Mouse (Mus musculus): ENCODE measurements around the gene Igflr1. TPM values are rescaled to one million over a fixed set of nuclear protein-coding genes. Genes with fewer than 3 reads are reported as not detected.

Igflr1 gene
- polyA plus RNA-seq, 1 experiment = 4.3 TPM

DNA sequence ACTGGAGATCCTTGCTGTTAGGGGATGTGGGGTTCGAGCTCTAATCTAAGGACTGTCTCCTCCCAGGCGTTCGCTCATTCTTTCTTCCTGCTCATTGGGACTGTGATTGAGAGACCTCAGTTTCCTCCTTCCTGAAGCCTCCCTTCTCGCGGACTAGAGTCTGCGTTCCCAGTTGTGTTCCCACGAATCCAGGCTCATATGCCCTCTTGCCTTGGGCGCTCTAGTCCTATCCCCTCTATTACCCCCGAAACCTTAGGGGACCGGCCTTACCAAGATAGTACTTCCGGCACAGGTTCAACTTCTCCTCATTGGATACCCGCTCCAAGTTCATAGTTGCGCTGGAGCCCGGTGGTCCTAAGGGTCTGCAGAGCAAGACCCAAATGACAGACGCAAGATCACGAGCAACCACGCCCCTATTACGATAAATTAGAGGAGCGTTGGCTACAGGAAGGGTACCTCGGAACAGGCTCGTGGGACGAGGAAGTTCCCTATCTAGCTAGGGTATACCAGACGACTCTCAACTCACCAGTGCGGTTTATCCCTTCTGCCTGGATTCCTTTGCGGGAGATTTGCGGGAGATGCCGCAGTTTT is 2.6 kb upstream of the Igflr1 start:
- peaks cover 70% of the 10 kb centered on the region for H3K4me1 ChIP-seq
- peaks cover 56% of the 10 kb centered on the region for H3K36me3 ChIP-seq (replicated peaks; ENCODE audit: low read length)
- no peaks in the 10 kb centered on the region for H3K27me3 ChIP-seq (replicated peaks)
- H3K9me3 ChIP-seq = no peaks in the 10 kb centered on the region
- H3K4me3 ChIP-seq (replicated peaks) = peak overlapping the region; percentile 99
- TF ChIP-seq FLI1 (IDR thresholded peaks at IDR 0.05; ENCODE audit: low read length) = no peak
- no peak for TF ChIP-seq GATA1 (IDR thresholded peaks at IDR 0.05; ENCODE audit: borderline replicate concordance, low read length)

DNA sequence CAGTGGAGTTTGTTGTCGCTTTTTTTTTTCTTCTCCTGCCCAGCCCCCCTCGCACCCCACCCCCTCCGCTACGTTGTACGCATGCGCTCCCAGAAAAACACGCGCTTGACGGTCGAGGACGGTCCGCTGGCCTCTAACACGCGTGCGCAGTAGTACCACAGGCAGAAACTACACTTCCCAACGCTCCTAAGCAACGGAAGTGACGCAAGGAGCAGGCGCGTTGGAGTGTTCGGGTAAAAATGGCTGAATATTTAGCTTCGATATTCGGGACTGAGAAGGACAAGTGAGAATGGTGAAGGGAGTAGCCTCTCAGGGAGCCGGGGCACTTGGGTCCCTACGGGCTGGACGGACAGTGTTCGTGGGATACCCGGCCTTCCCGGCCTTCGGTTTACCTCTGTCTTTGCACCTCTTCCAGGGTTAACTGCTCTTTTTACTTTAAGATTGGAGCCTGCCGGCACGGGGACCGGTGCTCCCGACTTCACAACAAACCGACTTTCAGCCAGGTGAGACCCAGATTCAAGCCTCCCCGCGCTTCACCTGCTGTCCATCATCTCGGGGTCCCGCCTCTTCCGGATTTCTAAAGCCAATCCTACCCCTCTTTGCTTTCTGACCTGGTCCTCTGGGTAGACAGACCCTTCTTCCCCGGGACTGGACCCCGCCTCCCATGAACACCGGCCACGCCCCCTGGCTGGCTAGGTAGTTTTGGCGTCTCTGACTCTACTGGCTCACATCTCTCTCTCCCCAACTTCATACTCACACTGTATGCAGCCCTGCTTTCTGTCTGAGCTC is 1.9 kb upstream of the Igflr1 start, which contains the start of the genes U2af1l4, Gm49396 and Psenen:
U2af1l4 (plus strand) TSS at position 185 of the 789 bp plus-strand sequence.
Gm49396 (plus strand) TSS at position 228 of the 789 bp plus-strand sequence.
Psenen (minus strand) TSS at position 511 of the 789 bp plus-strand sequence.
- TF ChIP-seq FLI1 (IDR thresholded peaks at IDR 0.05; ENCODE audit: low read length) = no peak
- no peak for TF ChIP-seq GATA1 (IDR thresholded peaks at IDR 0.05; ENCODE audit: borderline replicate concordance, low read length)
- Histone ChIP-seq H3K36me3 (replicated peaks; ENCODE audit: low read length) (peaks cover 56% of the 10 kb centered on the region), H3K4me1 (peaks cover 64% of the 10 kb centered on the region), H3K27me3 (replicated peaks) (no peaks in the 10 kb centered on the region), H3K9me3 (no peaks in the 10 kb centered on the region), H3K4me3 (replicated peaks) (peak within 1 kb of the TSS; percentile 99)

DNA sequence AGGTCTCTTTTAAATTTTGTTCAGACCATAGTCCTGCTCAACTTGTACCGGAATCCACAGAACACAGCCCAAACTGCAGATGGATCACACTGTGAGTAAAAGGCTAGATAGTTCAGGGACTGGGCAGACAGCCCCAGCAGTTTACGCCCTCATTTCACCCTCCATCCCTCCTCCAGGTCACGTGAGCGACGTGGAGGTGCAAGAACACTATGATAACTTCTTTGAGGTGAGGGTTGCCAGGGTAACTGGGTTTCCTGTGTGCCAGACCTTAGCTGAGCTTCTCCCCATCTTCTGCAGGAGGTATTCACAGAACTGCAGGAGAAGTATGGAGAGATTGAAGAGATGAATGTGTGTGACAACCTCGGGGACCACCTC is 1.3 kb upstream of the Igflr1 start:
- Histone ChIP-seq H3K36me3 (replicated peaks; ENCODE audit: low read length) (peaks cover 62% of the 10 kb centered on the region), H3K4me1 (peaks cover 59% of the 10 kb centered on the region), H3K9me3 (no peaks in the 10 kb centered on the region), H3K4me3 (replicated peaks) (peak overlapping the region; percentile 99), H3K27me3 (replicated peaks) (no peaks in the 10 kb centered on the region)
- TF ChIP-seq GATA1 (IDR thresholded peaks at IDR 0.05; ENCODE audit: borderline replicate concordance, low read length) (no peak), FLI1 (IDR thresholded peaks at IDR 0.05; ENCODE audit: low read length) (no peak)

DNA sequence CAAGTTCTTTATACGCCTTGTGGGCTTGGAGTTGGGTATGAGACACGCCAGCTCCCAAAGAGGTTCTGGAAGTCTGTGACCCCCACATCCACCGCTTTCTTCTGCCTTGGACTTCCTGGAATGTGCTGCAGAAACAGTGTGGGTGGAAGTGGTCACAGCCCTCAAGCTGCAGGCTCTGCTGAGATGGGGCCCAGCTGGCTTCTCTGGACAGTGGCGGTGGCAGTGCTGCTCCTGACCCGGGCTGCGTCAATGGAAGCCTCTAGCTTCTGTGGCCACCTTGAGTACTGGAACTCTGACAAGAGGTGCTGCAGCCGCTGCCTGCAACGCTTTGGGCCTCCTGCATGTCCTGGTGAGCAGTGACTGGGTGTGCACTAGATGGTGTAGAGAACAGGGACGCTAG is 806 bp downstream of the Igflr1 start:
- no peaks in the 10 kb centered on the region for H3K27me3 ChIP-seq (replicated peaks)
- H3K9me3 ChIP-seq = no peaks in the 10 kb centered on the region
- H3K4me3 ChIP-seq (replicated peaks) = peak overlapping the region; percentile 10
- TF ChIP-seq GATA1 (IDR thresholded peaks at IDR 0.05; ENCODE audit: borderline replicate concordance, low read length) = no peak
- no peak for TF ChIP-seq FLI1 (IDR thresholded peaks at IDR 0.05; ENCODE audit: low read length)
- peaks cover 45% of the 10 kb centered on the region for H3K4me1 ChIP-seq
- peaks cover 78% of the 10 kb centered on the region for H3K36me3 ChIP-seq (replicated peaks; ENCODE audit: low read length)

DNA sequence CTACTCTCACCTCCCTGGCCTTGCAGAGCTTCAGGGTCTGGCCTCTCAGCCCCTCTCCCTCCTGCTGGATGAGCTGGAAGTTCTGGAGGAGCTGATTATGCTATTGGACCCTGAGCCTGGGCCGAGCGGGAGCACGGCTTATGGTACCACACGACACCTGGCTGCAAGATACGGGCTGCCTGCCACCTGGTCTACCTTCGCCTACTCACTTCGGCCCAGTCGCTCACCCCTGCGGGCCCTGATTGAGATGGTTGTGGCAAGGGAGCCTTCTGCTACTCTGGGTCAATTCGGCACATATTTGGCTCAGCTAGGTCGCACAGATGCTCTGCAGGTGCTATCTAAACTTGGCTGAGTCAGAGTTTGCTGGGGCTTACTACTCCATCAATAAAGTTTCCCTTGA is 2.3 kb downstream of the Igflr1 start:
- no peak for TF ChIP-seq GATA1 (IDR thresholded peaks at IDR 0.05; ENCODE audit: borderline replicate concordance, low read length)
- TF ChIP-seq FLI1 (IDR thresholded peaks at IDR 0.05; ENCODE audit: low read length) = no peak
- no peak overlapping the region for H3K4me3 ChIP-seq (replicated peaks)
- no peaks in the 10 kb centered on the region for H3K27me3 ChIP-seq (replicated peaks)
- H3K4me1 ChIP-seq = peaks cover 40% of the 10 kb centered on the region
- peaks cover 87% of the 10 kb centered on the region for H3K36me3 ChIP-seq (replicated peaks; ENCODE audit: low read length)
- no peaks in the 10 kb centered on the region for H3K9me3 ChIP-seq

DNA sequence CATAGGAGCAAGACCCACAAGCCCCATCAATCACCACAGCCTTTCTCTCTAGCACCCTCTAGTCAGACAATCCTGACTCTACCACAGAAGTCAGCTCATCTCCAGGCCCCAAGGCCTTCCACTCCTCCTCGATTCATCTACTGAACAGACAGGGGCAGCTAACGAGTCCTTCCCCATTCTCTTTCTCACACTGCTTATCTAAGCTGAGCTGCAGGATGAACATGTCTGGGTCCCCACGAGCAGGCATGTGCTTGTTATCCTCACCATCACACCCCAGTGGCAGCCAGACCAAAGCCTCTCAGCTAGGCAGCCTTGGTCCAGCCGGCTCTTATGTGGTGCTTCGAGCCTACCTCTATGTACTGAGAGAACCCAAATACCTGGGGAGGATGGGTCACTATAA is 7.2 kb downstream of the Igflr1 start:
- H3K4me3 ChIP-seq (replicated peaks) = no peak overlapping the region
- H3K9me3 ChIP-seq = no peaks in the 10 kb centered on the region
- TF ChIP-seq GATA1 (IDR thresholded peaks at IDR 0.05; ENCODE audit: borderline replicate concordance, low read length) (no peak), FLI1 (IDR thresholded peaks at IDR 0.05; ENCODE audit: low read length) (no peak)
- H3K27me3 ChIP-seq (replicated peaks) = no peaks in the 10 kb centered on the region
- peaks cover 99% of the 10 kb centered on the region for H3K36me3 ChIP-seq (replicated peaks; ENCODE audit: low read length)
- peaks cover 11% of the 10 kb centered on the region; the same call in 1 of the 2 replicates for H3K4me1 ChIP-seq

DNA sequence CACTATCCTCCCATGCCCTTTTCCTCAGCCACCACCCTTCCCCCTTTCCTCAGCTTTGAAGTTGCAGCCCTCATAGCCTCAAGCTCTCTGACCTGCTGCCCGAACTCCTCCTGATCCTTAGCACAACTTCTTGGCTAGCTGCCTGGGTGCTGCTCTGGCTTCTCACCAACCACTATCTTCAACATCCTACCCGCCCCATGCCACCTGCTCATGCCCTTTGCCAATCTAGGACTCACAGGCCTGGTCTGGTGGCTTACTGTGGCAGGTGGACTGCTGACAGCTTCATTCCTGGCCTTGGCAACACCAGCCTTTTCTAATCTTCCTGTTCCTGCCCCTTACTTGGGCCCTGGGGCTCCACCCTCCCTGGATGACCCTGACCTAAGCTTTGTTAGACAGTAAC is 7.7 kb downstream of the Igflr1 start:
- Histone ChIP-seq H3K36me3 (replicated peaks; ENCODE audit: low read length) (peaks cover 100% of the 10 kb centered on the region), H3K4me1 (peaks cover 11% of the 10 kb centered on the region; the same call in 1 of the 2 replicates), H3K4me3 (replicated peaks) (no peak overlapping the region), H3K27me3 (replicated peaks) (no peaks in the 10 kb centered on the region), H3K9me3 (no peaks in the 10 kb centered on the region)
- no peak for TF ChIP-seq FLI1 (IDR thresholded peaks at IDR 0.05; ENCODE audit: low read length)
- TF ChIP-seq GATA1 (IDR thresholded peaks at IDR 0.05; ENCODE audit: borderline replicate concordance, low read length) = no peak

DNA sequence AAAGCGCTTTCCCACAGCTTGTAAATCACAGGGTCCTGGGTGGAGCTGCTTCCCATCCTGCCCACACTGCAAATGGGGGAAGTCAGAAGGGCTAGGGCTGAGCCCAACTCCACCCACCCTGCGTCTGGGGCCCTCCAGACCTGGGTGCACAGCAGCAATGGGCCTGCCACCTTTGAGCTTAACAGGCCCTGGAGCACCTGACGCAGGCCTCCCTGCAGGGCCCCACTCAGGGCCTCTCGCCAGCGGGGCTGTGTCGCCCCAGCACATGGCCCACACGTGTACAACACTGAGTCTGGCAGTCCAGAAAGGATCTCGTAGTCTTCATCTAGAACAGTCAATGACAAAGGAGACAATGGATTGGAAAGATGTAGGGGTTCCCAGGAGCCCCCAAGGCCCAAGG is 14.7 kb downstream of the Igflr1 start:
- H3K4me3 ChIP-seq (replicated peaks) = no peak overlapping the region
- H3K27me3 ChIP-seq (replicated peaks) = no peaks in the 10 kb centered on the region
- H3K9me3 ChIP-seq = no peaks in the 10 kb centered on the region
- peaks cover 99% of the 10 kb centered on the region for H3K36me3 ChIP-seq (replicated peaks; ENCODE audit: low read length)
- no peak for TF ChIP-seq GATA1 (IDR thresholded peaks at IDR 0.05; ENCODE audit: borderline replicate concordance, low read length)
- no peak for TF ChIP-seq FLI1 (IDR thresholded peaks at IDR 0.05; ENCODE audit: low read length)
- H3K4me1 ChIP-seq = peaks cover 15% of the 10 kb centered on the region; the same call in 1 of the 2 replicates

DNA sequence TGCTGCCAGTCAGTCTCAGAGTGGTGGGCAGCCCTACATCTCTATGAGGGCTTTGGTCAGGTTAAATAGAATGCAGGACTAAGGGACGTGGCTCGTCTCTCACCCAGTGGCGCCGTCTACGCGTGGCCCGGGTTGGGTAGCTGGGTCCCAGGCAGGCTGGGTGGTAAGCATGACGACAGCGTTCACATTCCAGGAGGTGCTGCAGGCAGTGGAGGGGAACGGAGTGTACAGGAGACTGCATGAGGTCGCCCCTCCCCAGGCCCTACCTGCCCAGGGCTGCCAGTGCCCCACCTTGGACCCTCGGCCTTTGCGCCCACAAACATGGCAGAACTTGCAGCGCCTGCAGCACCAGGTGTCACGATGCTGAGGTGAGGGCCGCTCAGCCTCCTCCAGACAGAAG is 16.3 kb downstream of the Igflr1 start:
- no peaks in the 10 kb centered on the region for H3K9me3 ChIP-seq
- no peak overlapping the region for H3K4me3 ChIP-seq (replicated peaks)
- TF ChIP-seq GATA1 (IDR thresholded peaks at IDR 0.05; ENCODE audit: borderline replicate concordance, low read length) (no peak), FLI1 (IDR thresholded peaks at IDR 0.05; ENCODE audit: low read length) (no peak)
- H3K4me1 ChIP-seq = peaks cover 31% of the 10 kb centered on the region
- no peaks in the 10 kb centered on the region for H3K27me3 ChIP-seq (replicated peaks)
- H3K36me3 ChIP-seq (replicated peaks; ENCODE audit: low read length) = peaks cover 99% of the 10 kb centered on the region

DNA sequence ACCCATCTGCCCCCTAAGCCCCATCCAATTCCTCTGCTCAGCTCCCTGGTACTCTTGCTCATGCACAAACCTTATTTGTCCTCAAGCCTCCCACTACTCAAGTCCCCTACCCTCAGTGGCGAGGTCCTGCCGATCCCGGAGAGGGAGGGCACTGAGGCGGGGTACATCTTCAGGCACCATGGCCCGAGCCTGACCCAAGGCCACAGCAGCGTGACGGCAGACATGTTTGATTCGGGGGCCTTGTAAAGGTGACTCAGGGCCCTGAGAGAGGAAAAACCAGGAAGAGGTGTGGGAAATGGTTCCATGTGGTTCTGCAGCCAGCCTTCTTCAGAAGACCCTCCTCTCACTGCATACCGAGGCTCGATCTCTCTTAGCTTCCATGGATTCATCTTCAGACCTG is 19.1 kb downstream of the Igflr1 start:
- H3K4me1 ChIP-seq = peaks cover 41% of the 10 kb centered on the region
- H3K4me3 ChIP-seq (replicated peaks) = no peak overlapping the region
- no peaks in the 10 kb centered on the region for H3K9me3 ChIP-seq

More for the DNA sequence above, 19.1 kb downstream of the Igflr1 start:
- no peak for TF ChIP-seq FLI1 (IDR thresholded peaks at IDR 0.05; ENCODE audit: low read length)
- no peak for TF ChIP-seq GATA1 (IDR thresholded peaks at IDR 0.05; ENCODE audit: borderline replicate concordance, low read length)
- H3K36me3 ChIP-seq (replicated peaks; ENCODE audit: low read length) = peaks cover 78% of the 10 kb centered on the region
- no peaks in the 10 kb centered on the region for H3K27me3 ChIP-seq (replicated peaks)

Data from megakaryocyte, embryonic 14.5 days (primary cell).